Mouse (Mus musculus): ENCODE measurements around the gene Traf3ip3. TPM values are rescaled to one million over a fixed set of nuclear protein-coding genes. Genes with fewer than 3 reads are reported as not detected.

The Traf3ip3 gene
- polyA plus RNA-seq, 1 experiment from 2014 or later, result 1.2 TPM

GRCm38 (mm10) chr1:193159613-193160012 lies 41.9 kb downstream of the Traf3ip3 start:
- Histone ChIP-seq H3K4me2 (ENCODE audit: low read depth, severe bottlenecking) (no peak overlapping the region), H3K4me3 (ENCODE audit: low read depth, low read length) (no peak overlapping the region), H3K27me3 (ENCODE audit: control insufficient read depth, insufficient read depth, low read length) (no peaks in the 10 kb centered on the region), H3K4me1 (ENCODE audit: control insufficient read depth, insufficient read depth, low read length) (no peaks in the 10 kb centered on the region; the same call in 1 of the 2 replicates), H3K27ac (replicated peaks; ENCODE audit: low read depth, low read length) (no peak overlapping the region), H3K36me3 (ENCODE audit: control insufficient read depth, insufficient read depth, low read length) (no peaks in the 10 kb centered on the region), H3K9ac (ENCODE audit: low read length) (no peak overlapping the region), H3K9me3 (ENCODE audit: control insufficient read depth, low read length) (no peaks in the 10 kb centered on the region)
- ATAC-seq (ENCODE audit: insufficient number of reproducible peaks, low FRiP score, low TSS enrichment, low read depth), result no peak
- 54% methylated on average over 1 of the region's 1 CpGs for WGBS
- no peak for DNase-seq (ENCODE audit: low spot score)

- no peak overlapping the region for H3K4me2 ChIP-seq (ENCODE audit: low read depth, severe bottlenecking)
- no peak overlapping the region for H3K9ac ChIP-seq (ENCODE audit: low read length)
- 30% methylated on average over 3 of the region's 3 CpGs for WGBS
- H3K9me3 ChIP-seq (ENCODE audit: control insufficient read depth, low read length), result no peaks in the 10 kb centered on the region
- no peaks in the 10 kb centered on the region for H3K36me3 ChIP-seq (ENCODE audit: control insufficient read depth, insufficient read depth, low read length)
- no peak for DNase-seq (ENCODE audit: low spot score)
- peaks cover 4% of the 10 kb centered on the region for H3K27me3 ChIP-seq (ENCODE audit: control insufficient read depth, insufficient read depth, low read length)
- no peak overlapping the region for H3K4me3 ChIP-seq (ENCODE audit: low read depth, low read length)
- no peak for ATAC-seq (ENCODE audit: insufficient number of reproducible peaks, low FRiP score, low TSS enrichment, low read depth)
- H3K4me1 ChIP-seq (ENCODE audit: control insufficient read depth, insufficient read depth, low read length), result no peaks in the 10 kb centered on the region; the same call in 1 of the 2 replicates
- no peak overlapping the region for H3K27ac ChIP-seq (replicated peaks; ENCODE audit: low read depth, low read length)
These were observed 42.3 kb downstream of the Traf3ip3 start for GRCm38 (mm10) chr1:193159163-193159562.

GRCm38 (mm10) chr1:193157111-193157492 lies 44.4 kb downstream of the Traf3ip3 start:
- ATAC-seq (ENCODE audit: insufficient number of reproducible peaks, low FRiP score, low TSS enrichment, low read depth), result no peak

GRCm38 (mm10) chr1:193156316-193157110 lies 45.0 kb downstream of the Traf3ip3 start:
- H3K9ac ChIP-seq (ENCODE audit: low read length), result no peak overlapping the region
- peaks cover 27% of the 10 kb centered on the region for H3K27me3 ChIP-seq (ENCODE audit: control insufficient read depth, insufficient read depth, low read length)
- H3K4me1 ChIP-seq (ENCODE audit: control insufficient read depth, insufficient read depth, low read length), result no peaks in the 10 kb centered on the region; the same call in 1 of the 2 replicates
- no peaks in the 10 kb centered on the region for H3K9me3 ChIP-seq (ENCODE audit: control insufficient read depth, low read length)
- H3K4me2 ChIP-seq (ENCODE audit: low read depth, severe bottlenecking), result no peak overlapping the region
- 82% methylated on average over 15 of the region's 15 CpGs for WGBS
- DNase-seq (ENCODE audit: low spot score) (no peak), ATAC-seq (ENCODE audit: insufficient number of reproducible peaks, low FRiP score, low TSS enrichment, low read depth) (no peak)
- H3K36me3 ChIP-seq (ENCODE audit: control insufficient read depth, insufficient read depth, low read length), result no peaks in the 10 kb centered on the region
- H3K4me3 ChIP-seq (ENCODE audit: low read depth, low read length), result no peak overlapping the region
- H3K27ac ChIP-seq (replicated peaks; ENCODE audit: low read depth, low read length), result no peak overlapping the region

More at GRCm38 (mm10) chr1:193157111-193157492, 44.4 kb downstream of the Traf3ip3 start:
- no peaks in the 10 kb centered on the region; the same call in 1 of the 2 replicates for H3K4me1 ChIP-seq (ENCODE audit: control insufficient read depth, insufficient read depth, low read length)
- H3K9ac ChIP-seq (ENCODE audit: low read length), result no peak overlapping the region
- no peaks in the 10 kb centered on the region for H3K36me3 ChIP-seq (ENCODE audit: control insufficient read depth, insufficient read depth, low read length)
- H3K4me3 ChIP-seq (ENCODE audit: low read depth, low read length), result no peak overlapping the region
- no peak overlapping the region for H3K27ac ChIP-seq (replicated peaks; ENCODE audit: low read depth, low read length)
- no peaks in the 10 kb centered on the region for H3K9me3 ChIP-seq (ENCODE audit: control insufficient read depth, low read length)
- peaks cover 25% of the 10 kb centered on the region for H3K27me3 ChIP-seq (ENCODE audit: control insufficient read depth, insufficient read depth, low read length)
- no peak overlapping the region for H3K4me2 ChIP-seq (ENCODE audit: low read depth, severe bottlenecking)
- WGBS, result 73% methylated on average over 8 of the region's 8 CpGs
- no peak for DNase-seq (ENCODE audit: low spot score)

- DNase-seq (ENCODE audit: low spot score) (no peak), ATAC-seq (ENCODE audit: insufficient number of reproducible peaks, low FRiP score, low TSS enrichment, low read depth) (no peak)
- H3K4me1 ChIP-seq (ENCODE audit: control insufficient read depth, insufficient read depth, low read length), result no peaks in the 10 kb centered on the region
- H3K36me3 ChIP-seq (ENCODE audit: control insufficient read depth, insufficient read depth, low read length), result no peaks in the 10 kb centered on the region
- H3K4me3 ChIP-seq (ENCODE audit: low read depth, low read length), result peak overlapping the region; percentile 28; the same call in 1 of the 2 replicates
- H3K9ac ChIP-seq (ENCODE audit: low read length), result no peak overlapping the region
- peaks cover 27% of the 10 kb centered on the region for H3K27me3 ChIP-seq (ENCODE audit: control insufficient read depth, insufficient read depth, low read length)
- no peak overlapping the region for H3K27ac ChIP-seq (replicated peaks; ENCODE audit: low read depth, low read length)
- no peaks in the 10 kb centered on the region for H3K9me3 ChIP-seq (ENCODE audit: control insufficient read depth, low read length)
- peak overlapping the region; percentile 60 for H3K4me2 ChIP-seq (ENCODE audit: low read depth, severe bottlenecking)
- WGBS, result 15% methylated on average over 16 of the region's 16 CpGs
These were observed 47.9 kb downstream of the Traf3ip3 start for GRCm38 (mm10) chr1:193153561-193153960.

GRCm38 (mm10) chr1:193152872-193153271 lies 48.6 kb downstream of the Traf3ip3 start, which contains the start of gene Irf6:
Gene Irf6, plus strand, starts transcription at chr1:193153111.
- peak within 1 kb of the TSS; percentile 28 for H3K4me3 ChIP-seq (ENCODE audit: low read depth, low read length)
- H3K36me3 ChIP-seq (ENCODE audit: control insufficient read depth, insufficient read depth, low read length), result no peaks in the 10 kb centered on the region
- peak within 1 kb of the TSS; percentile 60 for H3K4me2 ChIP-seq (ENCODE audit: low read depth, severe bottlenecking)
- WGBS, result under 1% methylated on average over 27 of the region's 30 CpGs
- DNase-seq (ENCODE audit: low spot score) (peak; percentile 72), ATAC-seq (ENCODE audit: insufficient number of reproducible peaks, low FRiP score, low TSS enrichment, low read depth) (peak; percentile 89)
- peaks cover 27% of the 10 kb centered on the region for H3K27me3 ChIP-seq (ENCODE audit: control insufficient read depth, insufficient read depth, low read length)
- no peak within 1 kb of the TSS for H3K27ac ChIP-seq (replicated peaks; ENCODE audit: low read depth, low read length)
- H3K9me3 ChIP-seq (ENCODE audit: control insufficient read depth, low read length), result no peaks in the 10 kb centered on the region
- H3K9ac ChIP-seq (ENCODE audit: low read length), result peak within 1 kb of the TSS; percentile 40
- H3K4me1 ChIP-seq (ENCODE audit: control insufficient read depth, insufficient read depth, low read length), result no peaks in the 10 kb centered on the region

GRCm38 (mm10) chr1:193151134-193151533 lies 50.4 kb downstream of the Traf3ip3 start:
- Histone ChIP-seq H3K9ac (ENCODE audit: low read length) (no peak overlapping the region), H3K4me1 (ENCODE audit: control insufficient read depth, insufficient read depth, low read length) (no peaks in the 10 kb centered on the region), H3K9me3 (ENCODE audit: control insufficient read depth, low read length) (no peaks in the 10 kb centered on the region), H3K4me2 (ENCODE audit: low read depth, severe bottlenecking) (no peak overlapping the region), H3K36me3 (ENCODE audit: control insufficient read depth, insufficient read depth, low read length) (no peaks in the 10 kb centered on the region), H3K27me3 (ENCODE audit: control insufficient read depth, insufficient read depth, low read length) (peaks cover 27% of the 10 kb centered on the region), H3K27ac (replicated peaks; ENCODE audit: low read depth, low read length) (no peak overlapping the region), H3K4me3 (ENCODE audit: low read depth, low read length) (no peak overlapping the region)
- 55% methylated on average over 7 of the region's 7 CpGs for WGBS
- ATAC-seq (ENCODE audit: insufficient number of reproducible peaks, low FRiP score, low TSS enrichment, low read depth), result no peak
- DNase-seq (ENCODE audit: low spot score), result no peak

- peaks cover 23% of the 10 kb centered on the region for H3K27me3 ChIP-seq (ENCODE audit: control insufficient read depth, insufficient read depth, low read length)
These were observed 52.3 kb downstream of the Traf3ip3 start for GRCm38 (mm10) chr1:193149231-193149630.

More at GRCm38 (mm10) chr1:193149231-193149630, 52.3 kb downstream of the Traf3ip3 start:
- DNase-seq (ENCODE audit: low spot score) (no peak), ATAC-seq (ENCODE audit: insufficient number of reproducible peaks, low FRiP score, low TSS enrichment, low read depth) (no peak)
- Histone ChIP-seq H3K9ac (ENCODE audit: low read length) (no peak overlapping the region), H3K36me3 (ENCODE audit: control insufficient read depth, insufficient read depth, low read length) (no peaks in the 10 kb centered on the region), H3K4me3 (ENCODE audit: low read depth, low read length) (no peak overlapping the region), H3K4me1 (ENCODE audit: control insufficient read depth, insufficient read depth, low read length) (no peaks in the 10 kb centered on the region), H3K4me2 (ENCODE audit: low read depth, severe bottlenecking) (no peak overlapping the region), H3K9me3 (ENCODE audit: control insufficient read depth, low read length) (no peaks in the 10 kb centered on the region), H3K27ac (replicated peaks; ENCODE audit: low read depth, low read length) (no peak overlapping the region)
- WGBS, result 77% methylated on average over 3 of the region's 3 CpGs
